Mouse (Mus musculus) gastrocnemius, postnatal 4 days (tissue): ENCODE results near the gene Lrrc8d. TPM values are rescaled to one million over a fixed set of nuclear protein-coding genes. Genes with fewer than 3 reads are reported as not detected.
A peak's percentile ranks its signal among the peaks of the same experiment; 100 is the strongest.

Experiments
- DNase-seq, 2 experiments: peaks; one replicate each; pipeline ENCODE4 v3.0.0; 2021 to 2022; ENCODE audit warnings: low spot score in 2 of 2, mixed read lengths in 2 of 2
- long read RNA-seq, 2 experiments: library from polyadenylated mRNA; stranded (forward); transcript quantifications; one replicate each; pipeline ENCODE4 v2.0.0; 2021
- total RNA-seq, 2 experiments: library from RNA; stranded (reverse); gene quantifications; 2 replicates each; pipeline ENCODE4 v1.2.3; 2021

The Lrrc8d gene
- total RNA-seq: 10 to 100 TPM; 13.8 to 19.2 TPM
- long read RNA-seq, experiment 1, transcript Lrrc8d-209 (2 exons, 593 nt): minor isoform, 5 of 18 reads
- long read RNA-seq, experiment 1, transcript Lrrc8d-201 (3 exons, 3,923 nt): major isoform, 9 of 18 reads
- long read RNA-seq, experiment 1, partial matches to known transcripts: 0 of 18 reads
- long read RNA-seq, experiment 1, other reads (novel, unspliced or antisense): 4 of 18 reads
- long read RNA-seq, experiment 2, transcript Lrrc8d-201 (3 exons, 3,923 nt): major isoform, 10 of 17 reads
- long read RNA-seq, experiment 2, partial matches to known transcripts: 0 of 17 reads
- long read RNA-seq, experiment 2, other reads (novel, unspliced or antisense): 4 of 17 reads

DNA sequence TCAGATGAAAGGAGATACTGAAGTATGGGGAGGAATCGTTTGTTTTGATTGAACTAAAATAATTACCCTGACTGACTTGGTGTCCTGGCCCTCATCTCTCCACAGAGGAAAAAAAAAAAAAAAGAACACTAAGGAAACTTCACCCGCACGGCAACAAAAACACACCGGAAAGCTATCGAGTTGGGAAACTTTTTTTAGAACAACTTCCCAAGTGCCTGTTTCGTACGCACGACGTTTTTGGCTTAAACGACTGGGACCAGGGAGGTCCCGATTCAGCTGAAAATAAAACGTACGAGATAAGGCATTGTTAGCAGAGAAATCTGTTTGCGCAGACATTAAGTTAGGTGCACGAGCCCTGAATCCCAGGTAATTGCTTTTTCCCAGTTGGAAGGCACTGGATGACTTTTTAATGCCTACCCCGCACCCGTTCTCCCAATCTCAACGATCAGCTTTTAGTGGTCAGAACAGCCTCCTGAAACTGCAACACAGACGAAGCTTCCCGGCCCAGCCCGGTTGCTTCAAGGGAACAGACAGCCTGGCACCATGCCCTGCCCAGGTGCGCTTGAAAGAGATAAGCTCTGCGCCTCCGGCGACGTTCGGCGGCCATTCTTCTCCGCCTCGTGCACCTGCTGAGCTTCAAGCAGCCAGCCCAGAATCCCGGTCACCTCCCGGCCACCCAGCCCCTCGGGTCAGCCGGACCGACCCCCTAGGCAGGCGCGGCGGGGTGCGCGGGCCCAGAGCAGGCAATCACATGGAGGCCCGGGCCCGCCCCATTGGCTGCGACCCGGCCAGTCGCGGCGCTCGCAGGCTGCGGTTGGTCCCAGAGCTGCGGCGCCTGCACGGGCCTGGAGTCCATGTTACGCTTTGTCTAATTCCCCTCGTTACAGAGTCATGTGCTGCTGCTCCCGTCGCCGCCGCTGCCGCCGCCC is at the start of gene Lrrc8d:
Gene Lrrc8d (plus strand): TSS at position 829 of the 929 bp plus-strand sequence.
- peak; percentile 78 to 84 for DNase-seq

DNA sequence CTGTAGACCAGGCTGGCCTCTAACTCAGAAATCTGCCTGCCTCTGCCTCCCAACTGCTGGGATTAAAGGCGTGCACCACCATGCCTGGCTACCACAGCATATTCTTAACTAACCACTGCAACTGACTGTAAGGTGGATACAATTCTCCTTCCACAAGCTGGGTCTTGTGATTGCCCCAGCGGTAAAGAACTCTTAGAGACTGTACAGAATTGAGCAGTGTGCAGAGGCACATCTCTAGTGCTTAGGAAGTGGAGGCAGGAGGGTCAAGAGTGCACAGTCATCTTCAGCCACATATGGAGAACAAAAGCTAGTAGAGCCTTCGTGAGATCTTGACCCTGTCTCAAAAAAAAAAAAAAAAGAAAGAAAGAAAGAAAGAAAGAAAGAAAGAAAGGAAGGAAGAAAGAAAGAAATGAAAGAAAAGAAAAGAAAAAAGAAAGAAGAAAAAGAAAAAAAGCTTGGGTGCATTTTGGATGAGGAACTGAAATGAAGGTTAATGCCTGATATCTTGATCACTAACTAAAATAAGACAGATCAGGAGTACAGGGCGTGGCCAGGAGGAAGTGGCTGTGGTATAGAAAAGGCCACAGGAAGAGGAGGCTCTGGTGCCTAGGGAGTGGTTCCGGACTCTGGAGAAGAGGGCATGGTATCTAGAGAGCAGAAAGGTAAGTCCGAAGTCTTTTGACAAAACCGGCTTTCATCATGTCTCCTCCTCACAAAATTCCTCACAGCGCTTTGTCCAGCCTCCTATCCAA is 48.9 kb upstream of the Lrrc8d start:
- no peak for DNase-seq

DNA sequence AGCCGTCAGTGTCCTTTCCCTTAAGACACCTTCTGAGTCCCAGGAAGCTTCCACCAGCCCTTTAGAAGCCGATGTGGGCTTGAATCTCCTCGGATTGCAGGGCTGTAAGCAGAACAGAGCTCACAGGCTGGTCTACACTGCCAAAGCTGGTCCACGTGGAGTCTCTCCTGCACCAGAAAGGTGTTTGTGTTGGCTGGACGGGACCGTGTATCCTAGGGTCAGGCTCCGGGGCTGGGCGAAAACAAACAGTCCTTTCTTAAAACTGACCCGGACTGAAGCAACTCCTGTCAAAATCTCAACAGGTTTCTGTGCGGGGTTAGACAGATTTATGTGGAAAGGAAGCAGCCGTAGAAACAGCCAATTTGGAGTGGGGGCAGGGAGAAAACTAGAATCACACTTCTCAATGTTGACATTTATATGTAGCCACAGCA is 48.2 kb upstream of the Lrrc8d start:
- no peak for DNase-seq

DNA sequence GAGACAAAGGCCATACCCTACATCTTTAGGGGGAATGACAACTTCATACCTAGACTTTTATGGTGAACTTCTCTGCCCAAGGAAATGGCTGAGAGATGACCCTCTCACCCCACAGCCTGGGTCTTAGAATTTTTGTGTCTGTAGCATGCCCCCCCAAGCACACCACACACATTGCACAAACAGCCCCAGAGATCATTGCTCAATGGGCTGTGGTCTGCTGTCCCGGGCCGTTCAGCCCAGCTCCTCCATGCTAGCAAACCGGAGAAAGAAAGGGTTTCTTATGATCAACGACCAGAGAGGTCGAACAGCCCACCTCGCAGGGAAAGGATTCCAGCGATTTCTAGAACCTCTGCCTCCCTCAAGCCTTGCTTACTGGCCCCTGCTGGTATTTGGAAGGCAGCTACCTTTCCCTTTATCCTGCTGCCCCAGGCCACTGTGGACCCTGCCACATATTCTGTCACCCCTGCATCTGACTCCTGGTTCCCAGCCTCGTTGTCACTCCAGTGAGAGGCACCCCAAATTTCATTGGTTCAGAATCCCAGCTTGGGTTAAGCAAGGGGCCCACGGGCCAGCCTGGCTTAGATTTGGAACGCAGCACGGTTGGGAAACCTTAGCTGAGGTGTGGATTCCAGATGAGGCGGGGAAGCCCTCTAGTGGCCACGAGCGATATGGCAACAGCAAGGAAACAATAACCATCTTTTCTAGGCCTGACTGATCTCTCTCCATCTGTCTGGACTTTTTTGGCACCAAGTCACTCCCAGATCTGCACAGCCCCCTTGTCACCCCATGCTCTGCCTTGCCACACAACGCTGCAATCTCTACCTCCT is 45.3 kb upstream of the Lrrc8d start:
- DNase-seq: peak; percentile 62 to 81

DNA sequence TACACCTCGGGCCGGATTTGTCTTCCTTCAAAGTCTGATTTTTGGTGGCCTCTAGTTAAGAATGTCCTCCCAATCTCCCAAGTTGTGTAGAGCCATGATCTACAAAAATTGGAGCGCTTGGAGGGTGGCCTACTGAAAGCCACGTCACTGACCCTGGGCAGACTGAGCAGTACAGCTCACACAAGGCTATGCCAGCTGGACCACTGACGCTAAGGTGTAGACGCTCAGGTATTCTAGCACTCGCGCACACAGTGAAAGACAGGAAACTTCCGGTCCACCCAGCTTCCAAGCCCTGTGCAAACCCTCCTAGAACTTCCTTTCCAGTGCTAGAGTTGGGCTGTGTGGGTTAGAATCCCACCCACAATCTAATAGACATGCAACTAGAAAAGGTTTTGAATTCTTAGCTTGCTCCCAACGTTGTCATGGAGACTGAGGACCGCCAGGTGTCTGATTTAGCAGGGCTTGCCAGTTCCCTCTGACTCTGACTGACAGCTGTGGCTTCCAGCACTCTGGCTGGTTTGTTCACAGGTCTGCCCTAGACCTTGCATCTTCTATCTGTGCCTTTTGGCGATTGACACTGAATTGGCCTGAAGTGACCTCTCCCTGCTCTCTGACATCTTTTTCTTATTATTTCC is 44.6 kb upstream of the Lrrc8d start:
- DNase-seq: no peak

DNA sequence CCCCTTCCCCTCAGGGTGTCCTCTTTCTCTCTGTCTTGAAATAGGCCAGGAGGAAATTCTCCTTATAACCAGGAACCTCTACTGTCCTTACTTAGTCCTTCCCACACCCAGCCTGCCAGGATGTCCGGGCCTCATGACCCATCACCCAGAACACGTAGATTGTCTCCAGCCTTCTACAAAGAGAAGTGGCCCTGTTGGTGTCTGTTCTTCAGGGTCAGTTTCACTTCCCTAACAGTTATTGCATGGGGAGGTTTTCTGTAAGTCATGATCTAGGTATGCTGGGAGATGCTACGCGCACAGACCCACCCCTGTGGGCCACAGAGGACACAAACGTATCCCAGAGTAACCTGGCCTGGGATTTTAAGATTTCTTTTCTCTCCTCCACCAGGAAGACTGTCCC is 37.9 kb upstream of the Lrrc8d start:
- no peak for DNase-seq

DNA sequence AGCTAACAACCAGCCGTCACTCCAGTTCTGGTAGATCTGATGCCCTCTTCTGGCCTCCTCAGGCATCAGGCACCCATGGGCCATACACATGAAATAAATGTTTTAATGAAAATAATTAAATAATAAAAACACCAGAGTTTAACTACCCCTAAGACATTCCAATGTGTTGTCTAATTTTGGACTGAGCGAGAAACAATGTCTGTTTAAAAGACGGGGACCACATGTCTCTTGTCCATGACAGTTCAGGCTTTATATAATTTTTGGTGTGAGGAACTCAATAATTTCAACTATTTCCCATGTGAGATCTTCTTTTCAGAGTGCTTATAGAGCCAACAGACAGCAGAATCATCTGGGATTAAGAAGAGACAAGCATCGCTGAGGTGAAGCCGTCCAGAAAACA is 32.8 kb upstream of the Lrrc8d start:
- no peak for DNase-seq

DNA sequence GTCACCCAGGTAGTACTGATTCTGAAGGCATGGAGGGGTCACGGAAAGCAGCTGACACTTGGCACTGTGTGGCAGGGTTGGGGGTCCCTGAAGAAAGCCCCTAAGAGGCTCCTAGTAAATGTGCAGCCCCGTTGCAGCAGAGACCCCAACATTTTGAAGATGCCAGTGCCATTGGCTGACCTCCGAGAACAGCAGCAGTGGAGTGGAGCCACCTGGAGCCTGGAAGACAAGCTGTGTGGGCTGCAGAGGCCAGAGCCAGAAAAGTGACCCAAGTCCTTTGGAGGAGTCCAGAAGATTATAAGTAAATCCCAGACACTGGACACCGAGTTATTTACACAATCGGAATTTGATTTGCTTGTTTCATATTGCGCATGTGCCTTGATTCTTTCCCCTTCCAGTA is 32.4 kb upstream of the Lrrc8d start:
- no peak for DNase-seq

DNA sequence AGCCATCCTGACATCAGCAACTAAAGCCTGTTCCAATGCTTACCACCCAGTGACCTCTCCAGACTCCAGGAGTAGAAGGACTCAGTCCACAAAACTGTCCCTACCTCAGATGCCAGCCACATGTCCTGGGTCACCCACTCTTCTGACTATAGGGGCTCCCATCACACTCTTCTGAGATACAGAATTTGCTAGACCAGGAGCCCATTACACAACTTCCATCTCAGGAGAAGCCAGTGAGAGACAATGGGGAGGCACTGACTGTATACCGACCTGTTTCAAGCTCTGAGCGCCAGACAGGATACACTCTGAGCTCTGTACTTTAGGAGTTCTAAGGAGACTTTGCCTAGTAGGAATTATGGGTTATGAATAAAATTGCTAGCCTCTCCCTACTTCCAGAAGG is 30.7 kb upstream of the Lrrc8d start:
- DNase-seq: no peak

DNA sequence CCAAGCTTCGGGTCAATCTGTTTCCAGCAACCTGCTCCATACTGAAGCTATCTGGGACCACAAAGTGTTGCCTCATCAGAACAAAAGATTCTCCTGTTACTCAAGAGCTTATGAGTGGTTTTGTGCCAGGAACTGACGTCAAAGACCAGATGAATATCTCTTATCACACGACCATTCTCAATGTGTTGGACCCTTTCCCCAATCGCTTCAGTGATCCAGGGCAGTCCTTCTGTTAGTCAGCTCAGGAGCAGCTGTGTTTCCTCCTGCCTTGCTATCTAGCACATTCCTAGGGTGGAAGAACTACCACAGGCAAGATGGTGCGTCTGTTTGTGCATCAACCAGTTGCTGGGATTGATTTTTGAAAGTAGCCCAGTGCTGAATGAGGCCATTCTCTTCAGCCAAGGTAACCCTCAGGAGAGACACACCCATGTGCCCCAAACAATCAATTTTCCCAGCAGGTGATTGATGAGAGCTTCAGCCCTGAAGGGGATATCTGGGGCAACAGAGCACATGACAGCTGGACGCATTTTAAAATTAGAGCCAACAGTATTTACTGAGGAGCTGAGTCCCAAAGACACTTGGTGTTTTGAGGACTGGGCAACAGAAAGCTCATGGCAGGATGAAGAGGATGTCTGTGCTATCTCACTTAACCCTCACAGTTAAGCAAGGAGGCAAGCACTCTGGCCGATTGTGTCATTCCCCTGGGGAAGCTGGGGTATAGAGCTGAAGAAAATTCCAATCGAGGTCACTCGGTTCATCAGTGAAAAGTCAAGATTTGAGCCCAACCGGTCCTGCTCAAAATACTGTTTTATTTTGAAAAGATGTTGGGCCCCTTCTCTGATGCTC is 30.0 kb upstream of the Lrrc8d start:
- DNase-seq: no peak

DNA sequence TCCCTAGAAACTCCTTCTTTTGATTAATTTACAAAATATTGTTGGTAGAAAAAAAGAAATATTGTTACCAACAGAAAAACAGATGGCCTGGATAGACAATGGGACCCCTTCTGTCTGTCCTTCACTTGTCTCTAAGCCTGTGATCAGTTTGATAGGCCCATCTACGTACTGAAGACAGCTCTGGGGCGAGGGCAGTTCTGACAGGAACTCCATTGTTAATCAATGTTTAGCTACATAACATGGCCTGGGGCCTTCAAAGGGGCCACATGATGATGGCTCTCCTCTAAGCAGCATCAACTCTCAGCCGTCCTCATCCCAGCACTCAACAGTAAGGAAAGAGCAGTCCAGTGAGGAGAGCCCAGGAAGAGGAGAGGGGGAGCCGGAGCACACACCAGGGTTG is 27.4 kb upstream of the Lrrc8d start:
- DNase-seq: no peak

DNA sequence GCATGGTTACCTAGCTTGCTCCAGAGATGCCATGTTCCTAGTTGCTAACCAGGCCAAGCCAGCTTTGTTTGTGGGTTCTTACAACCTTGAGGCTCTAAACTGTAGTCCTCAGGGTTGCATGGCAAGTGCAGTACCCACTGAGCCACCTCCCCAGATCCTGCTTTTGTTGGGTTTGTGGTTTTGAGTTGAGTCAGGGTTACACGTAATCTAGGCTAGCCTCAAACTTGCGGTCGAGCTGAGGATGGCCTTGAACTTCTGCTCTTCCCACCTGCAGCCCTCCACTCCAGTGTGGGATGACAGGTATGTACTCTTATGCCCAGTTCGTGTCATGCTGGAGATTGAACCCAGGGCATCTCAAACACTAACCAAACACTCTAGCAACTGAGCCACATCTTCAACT is 24.3 kb upstream of the Lrrc8d start:
- no peak for DNase-seq

DNA sequence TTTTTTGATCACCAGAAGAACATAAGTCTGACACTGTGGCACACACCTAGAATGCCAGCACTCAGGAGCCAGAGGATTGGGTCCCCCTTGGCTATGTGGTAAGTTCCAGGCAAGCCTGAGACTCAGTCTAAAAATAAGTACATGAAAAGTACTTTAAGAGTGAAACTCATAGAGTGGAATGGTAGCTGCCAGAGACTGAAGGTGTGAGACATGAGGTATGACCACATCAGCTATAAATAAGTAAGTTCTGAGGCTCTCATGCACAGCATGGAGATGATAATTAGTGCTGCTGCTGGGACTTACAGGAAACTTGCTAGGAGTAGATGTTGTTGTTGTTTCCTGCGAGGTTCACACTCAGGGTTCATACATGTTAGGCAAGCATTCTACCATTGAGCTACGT is 22.7 kb upstream of the Lrrc8d start:
- no peak for DNase-seq

DNA sequence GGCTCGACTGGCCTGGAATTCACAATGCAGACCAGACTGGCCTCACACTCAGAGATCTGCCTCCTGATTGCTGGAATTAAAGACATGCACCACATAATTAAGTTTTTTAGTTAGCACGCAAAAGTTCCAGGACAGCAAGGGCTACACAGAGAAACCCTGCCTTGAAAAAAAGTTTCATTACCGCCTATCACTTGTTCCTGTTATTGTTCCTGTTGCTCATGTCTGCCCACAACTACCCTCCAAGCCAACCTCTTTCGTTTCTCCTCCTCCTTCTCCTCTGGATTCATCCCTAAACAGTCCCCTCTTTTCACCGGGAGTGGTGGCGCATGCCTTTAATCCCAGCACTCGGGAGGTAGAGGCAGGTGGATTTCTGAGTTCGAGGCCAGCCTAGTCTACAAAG is 21.5 kb upstream of the Lrrc8d start:
- DNase-seq: no peak

DNA sequence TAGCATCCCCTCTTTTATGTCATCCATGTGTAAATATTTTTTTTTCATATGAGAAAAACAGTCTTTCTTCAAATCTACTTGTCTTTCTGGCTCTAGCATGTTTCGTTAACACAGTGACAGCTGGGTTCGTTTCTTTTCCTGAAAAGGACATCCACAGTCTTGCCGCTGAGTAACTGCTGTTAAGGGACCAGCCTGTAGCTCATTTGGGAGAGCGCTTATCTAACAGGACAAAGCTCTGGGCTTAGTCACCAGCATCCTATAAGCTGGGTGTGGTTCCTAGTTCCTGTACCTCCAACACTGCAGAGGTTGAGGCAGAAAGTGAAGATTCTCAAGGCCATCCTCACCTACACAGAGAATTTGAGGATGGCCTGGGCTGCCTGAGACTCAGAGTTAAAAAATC is 20.5 kb upstream of the Lrrc8d start:
- DNase-seq: no peak

DNA sequence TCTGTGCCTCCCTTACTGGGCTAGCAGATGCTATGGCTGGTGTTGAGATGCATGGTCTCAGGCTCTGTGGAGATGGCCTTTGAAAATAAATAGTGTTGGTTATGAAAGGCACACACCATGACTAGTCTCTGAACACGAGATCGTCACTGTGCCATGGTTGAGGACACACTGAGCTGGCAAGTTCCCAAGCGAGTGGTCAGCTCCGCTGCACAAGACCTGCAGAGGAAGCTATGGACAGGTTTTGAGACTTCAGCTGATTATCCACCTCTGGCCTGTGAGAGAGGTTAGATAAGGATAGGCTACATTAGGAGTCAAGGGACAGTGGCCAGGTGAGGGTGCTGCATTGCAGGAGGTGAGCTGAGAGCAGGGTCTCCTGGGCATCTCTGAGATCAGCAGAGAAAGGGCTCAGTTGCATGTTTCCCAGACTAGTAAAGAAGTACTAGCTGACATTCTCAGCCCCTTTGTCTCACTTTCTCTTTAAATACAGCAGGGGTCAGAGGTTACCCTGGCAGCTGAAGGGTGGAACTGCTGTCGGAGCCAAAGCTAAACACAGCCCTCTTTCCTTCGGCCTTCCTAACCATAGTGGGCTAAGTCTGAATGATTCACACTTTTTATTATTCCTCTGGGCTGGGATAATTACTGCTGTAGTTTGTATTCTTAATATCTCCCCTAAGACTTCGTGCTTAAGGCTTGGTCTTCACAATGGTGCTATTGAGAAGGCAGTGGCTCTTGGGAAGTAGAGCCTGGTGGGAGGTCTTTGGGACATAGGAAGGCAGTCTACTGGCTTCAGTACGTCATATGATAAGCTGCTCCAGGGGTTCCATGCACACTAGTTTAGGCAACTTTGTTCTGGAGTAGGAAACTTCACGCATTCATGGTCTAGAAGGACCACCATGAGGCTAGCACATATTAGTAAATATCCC is 19.6 kb upstream of the Lrrc8d start:
- DNase-seq: no peak

DNA sequence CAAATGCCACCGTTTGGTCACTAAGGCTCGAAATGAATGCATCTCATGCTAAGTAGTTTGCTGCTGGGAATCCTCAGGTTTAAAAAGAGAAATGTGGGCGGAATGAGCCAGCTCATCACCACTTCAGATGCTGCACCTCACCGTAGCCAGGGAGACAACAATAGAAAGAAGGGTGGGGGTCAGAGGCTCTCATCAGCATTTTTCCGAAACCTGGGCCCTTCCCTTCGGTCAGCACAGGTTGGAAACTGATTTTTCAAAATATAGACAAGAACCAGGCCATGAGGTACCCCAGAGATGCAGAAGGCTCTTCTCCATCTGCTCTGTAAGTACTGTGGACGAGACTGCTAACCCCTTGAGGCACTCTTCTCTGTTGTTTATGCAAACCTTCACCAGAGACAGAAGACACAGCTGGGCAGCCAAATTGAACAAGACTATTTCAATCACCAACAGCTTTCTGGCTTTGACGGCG is 17.6 kb upstream of the Lrrc8d start:
- no peak for DNase-seq

DNA sequence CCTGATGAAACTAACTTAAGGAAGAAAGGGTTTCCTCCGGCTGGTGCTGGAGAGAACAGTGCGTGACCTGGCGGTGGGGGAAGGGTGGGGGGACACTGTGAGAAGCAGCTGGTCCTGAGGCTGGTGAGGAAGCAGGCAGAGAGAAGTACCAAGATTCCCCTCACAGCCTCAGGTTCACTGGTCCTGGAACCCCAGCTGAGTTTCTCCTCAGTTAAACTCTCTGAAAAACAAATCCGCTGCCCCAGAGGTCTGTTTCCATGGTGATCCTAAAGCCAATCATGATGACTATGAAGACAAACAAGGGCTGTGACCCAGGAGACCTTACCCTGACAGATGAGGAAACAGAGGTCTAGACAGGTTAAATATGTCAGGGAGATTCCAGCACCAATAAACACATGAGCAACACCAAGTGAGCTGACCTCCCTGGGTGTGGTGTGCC is 15.8 kb upstream of the Lrrc8d start:
- no peak for DNase-seq
